Mouse (Mus musculus): Measurements from ENCODE around the gene Gdf3. TPM values are rescaled to one million over a fixed set of nuclear protein-coding genes. Genes with fewer than 3 reads are reported as not detected.
"Not testable (repeated sequence)": the region's sequence is repeated elsewhere in the genome, so short reads cannot be mapped to it uniquely, and the experiment has no call there.

The Gdf3 gene
- total RNA-seq (2018; cell fraction: chromatin; rRNA removed): 10 to 100 TPM in 2 of 26 experiments, 1 to 10 TPM in 24; 1.8 to 12.0 (median 4.9) TPM
- total RNA-seq (2018; cell fraction: cytosol; rRNA removed): 10 to 100 TPM; 10.5 to 25.7 (median 18.3) TPM
- 10 to 100 TPM in 25 of 26 experiments, 1 to 10 TPM in 1; 5.4 to 27.0 (median 20.6) TPM for total RNA-seq (2018; cell fraction: nucleus; rRNA removed)
- polyA plus RNA-seq (2018): 23.1 to 29.1 TPM (median 26.4 TPM) in 3 replicates

DNA sequence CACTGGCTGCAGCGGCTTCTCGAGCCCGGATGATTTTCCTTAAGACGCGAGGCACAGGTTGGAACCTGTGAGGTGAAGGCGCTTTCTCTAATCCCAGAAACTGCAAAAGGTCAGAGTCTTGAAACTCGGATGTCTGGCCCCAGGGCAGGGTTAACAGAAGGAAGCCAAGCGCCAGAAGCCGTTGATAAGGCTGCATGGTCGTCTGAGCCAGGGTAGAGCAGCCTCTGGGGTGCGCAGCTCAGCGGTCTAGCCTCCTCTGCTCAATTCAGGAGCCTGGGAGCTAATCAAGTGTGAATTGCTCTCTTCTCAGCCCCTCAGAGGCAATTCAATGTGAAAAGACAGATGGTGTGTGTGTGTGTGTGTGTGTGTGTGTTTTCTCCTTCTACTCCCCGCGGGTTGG, at the start of gene Gdf3:
Gene Gdf3, minus strand, starts transcription at position 317 of the 400 bp plus-strand sequence.
- Histone ChIP-seq H3K27ac (peak within 1 kb of the TSS; percentile 10; the same call in 1 of the 2 replicates), H3K36me3 (ENCODE audit: inconsistent target) (no peaks in the 10 kb centered on the region), H3K79me2 (ENCODE audit: inconsistent target) (no peaks in the 10 kb centered on the region), H3K4me3 (ENCODE audit: inconsistent target) (no peak within 1 kb of the TSS)
- WGBS (ENCODE audit: missing documents): 76% methylated on average over 13 of the region's 14 CpGs

DNA sequence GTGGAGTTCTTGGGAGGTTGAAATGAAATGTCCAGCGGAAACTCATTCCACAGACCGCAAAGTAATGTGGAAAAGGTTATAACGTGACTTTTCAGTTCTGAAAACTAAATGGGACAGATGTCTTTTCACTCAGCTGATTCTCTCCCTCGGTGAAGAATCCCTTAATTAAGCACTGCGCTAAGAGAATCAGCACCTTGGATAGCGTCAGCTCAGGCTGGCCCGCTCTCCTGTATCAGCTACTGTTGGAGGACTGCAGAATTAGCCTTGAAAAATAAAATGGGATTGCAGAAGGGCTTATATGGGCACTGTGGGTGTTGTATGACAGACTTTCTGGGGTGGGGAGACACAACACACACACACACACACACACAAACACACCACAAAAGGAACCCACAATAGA, 49.7 kb upstream of the Gdf3 start:
- no peak overlapping the region for H3K4me3 ChIP-seq (ENCODE audit: inconsistent target)
- no peak overlapping the region for H3K27ac ChIP-seq
- H3K36me3 ChIP-seq (ENCODE audit: inconsistent target): no peaks in the 10 kb centered on the region
- H3K79me2 ChIP-seq (ENCODE audit: inconsistent target): no peaks in the 10 kb centered on the region
- WGBS (ENCODE audit: missing documents): 31% methylated on average over 7 of the region's 7 CpGs

DNA sequence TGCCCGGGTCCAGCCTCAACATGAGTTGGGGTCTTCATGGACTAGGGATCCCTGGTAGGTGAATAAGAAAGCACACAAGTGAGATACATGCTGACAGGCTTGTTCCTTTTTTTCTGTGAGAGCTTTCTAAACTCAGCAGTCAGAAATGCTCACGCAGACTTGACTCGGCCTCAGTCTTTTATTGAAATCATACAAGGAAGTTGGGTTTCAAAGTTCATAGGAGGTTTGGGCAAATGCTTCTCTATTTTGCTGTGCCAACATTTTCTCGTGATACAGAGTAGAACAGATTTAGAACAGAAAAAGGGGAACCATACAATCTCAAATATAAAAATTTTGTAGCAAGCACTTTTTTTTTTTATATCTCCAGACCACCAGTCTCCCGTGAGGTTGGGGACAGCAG, 47.7 kb upstream of the Gdf3 start:
- Histone ChIP-seq H3K4me3 (ENCODE audit: inconsistent target) (no peak overlapping the region), H3K27ac (peak overlapping the region; percentile 100), H3K79me2 (ENCODE audit: inconsistent target) (no peaks in the 10 kb centered on the region; the same call in 1 of the 2 replicates), H3K36me3 (ENCODE audit: inconsistent target) (no peaks in the 10 kb centered on the region)
- 15% methylated on average over 5 of the region's 5 CpGs for WGBS (ENCODE audit: missing documents)

DNA sequence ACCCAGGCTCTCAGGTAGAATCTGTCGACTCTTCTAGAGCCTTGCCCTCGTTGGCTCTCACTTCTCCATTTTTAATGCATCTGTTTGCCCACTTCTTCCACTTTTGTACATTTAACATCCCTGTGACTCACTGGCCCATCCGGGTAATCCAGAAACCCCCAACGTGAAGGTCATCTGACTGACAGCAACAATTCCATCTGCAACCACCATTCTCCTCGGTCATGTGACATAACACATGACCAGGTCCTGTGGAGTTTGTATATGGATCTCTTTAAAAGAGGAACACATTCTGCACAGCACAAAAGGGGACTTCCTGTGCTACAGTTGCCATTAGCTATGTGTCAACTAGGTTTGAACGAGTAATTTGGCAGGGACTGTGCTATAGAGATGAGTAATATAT, 44.4 kb upstream of the Gdf3 start:
- peaks cover 11% of the 10 kb centered on the region; the same call in 1 of the 2 replicates for H3K79me2 ChIP-seq (ENCODE audit: inconsistent target)
- no peak overlapping the region for H3K4me3 ChIP-seq (ENCODE audit: inconsistent target)
- peak overlapping the region; percentile 100 for H3K27ac ChIP-seq
- WGBS (ENCODE audit: missing documents): 4% methylated on average over 6 of the region's 6 CpGs
- H3K36me3 ChIP-seq (ENCODE audit: inconsistent target): no peaks in the 10 kb centered on the region

DNA sequence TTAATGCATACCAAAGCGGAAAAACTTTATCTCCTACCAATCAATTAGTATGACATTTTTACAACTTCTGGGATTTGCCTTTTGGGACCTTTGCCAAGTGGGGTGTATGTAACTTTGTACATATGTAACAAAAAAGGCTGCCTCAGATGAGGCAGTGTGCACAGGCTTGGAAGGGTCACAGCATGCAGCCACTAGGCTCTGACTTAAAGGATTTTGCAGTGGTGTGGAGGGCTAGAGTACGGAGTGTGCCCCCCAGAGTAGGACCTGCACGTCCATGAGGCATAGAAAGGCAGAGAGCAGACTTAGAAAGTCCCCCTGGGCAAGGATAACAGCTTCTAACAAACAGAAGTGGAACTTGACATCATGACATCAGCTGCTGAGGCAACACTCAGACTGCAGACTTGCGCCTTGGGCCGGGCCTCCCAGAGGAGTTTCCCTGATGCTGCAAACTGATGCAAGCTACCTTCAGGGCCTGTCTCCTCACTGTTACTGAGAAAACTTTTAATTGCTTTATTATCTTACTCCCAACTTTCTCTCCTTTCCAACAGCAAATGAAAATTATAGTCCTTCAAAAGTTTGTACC, 40.6 kb upstream of the Gdf3 start:
- WGBS (ENCODE audit: missing documents): 40% methylated on average over 5 of the region's 5 CpGs
- Histone ChIP-seq H3K36me3 (ENCODE audit: inconsistent target) (no peaks in the 10 kb centered on the region), H3K27ac (peak overlapping the region; percentile 100)

DNA sequence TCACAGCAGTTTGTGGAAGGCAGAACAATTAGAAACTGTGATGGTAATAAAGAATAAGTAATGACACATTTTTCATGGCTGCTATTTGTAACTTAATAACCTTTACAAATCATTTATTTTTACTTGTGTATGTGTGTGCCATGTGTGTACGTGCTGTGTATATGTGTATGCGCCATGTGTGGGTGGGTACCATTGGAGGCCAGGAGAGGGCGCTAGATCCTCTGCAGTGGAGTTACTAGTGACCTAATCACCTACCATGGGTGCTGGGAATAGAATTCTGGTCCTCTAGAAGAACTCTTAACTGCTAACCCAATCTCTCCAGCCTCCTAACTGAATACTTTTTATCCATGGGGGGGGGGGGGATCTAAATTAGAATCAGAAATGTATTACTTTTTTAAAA, 40.0 kb upstream of the Gdf3 start:
- WGBS (ENCODE audit: missing documents): 89% methylated on average over 3 of the region's 3 CpGs
- Histone ChIP-seq H3K79me2 (ENCODE audit: inconsistent target) (peaks cover 11% of the 10 kb centered on the region; the same call in 1 of the 2 replicates), H3K27ac (peak overlapping the region; percentile 100), H3K4me3 (ENCODE audit: inconsistent target) (no peak overlapping the region), H3K36me3 (ENCODE audit: inconsistent target) (no peaks in the 10 kb centered on the region)

More for the DNA sequence above, 40.6 kb upstream of the Gdf3 start:
- H3K79me2 ChIP-seq (ENCODE audit: inconsistent target): peaks cover 11% of the 10 kb centered on the region; the same call in 1 of the 2 replicates
- H3K4me3 ChIP-seq (ENCODE audit: inconsistent target): no peak overlapping the region

DNA sequence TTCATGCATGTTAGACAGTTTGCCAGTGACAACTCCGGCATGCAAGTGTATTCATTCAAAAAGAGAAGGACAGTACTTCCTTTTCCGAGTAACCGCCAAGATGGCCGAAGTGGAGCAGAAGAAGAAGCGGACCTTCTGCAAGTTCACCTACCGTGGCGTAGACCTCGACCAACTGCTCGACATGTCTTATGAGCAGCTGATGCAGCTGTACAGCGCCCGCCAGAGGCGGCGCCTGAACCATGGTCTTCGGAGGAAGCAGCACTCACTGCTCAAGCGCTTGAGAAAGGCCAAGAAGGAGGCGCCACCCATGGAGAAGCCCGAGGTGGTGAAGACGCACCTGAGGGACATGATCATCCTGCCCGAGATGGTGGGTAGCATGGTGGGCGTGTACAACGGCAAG, 34.3 kb upstream of the Gdf3 start:
- not testable (repeated sequence) for H3K79me2 ChIP-seq (ENCODE audit: inconsistent target); H3K4me3 ChIP-seq (ENCODE audit: inconsistent target); H3K27ac ChIP-seq; H3K36me3 ChIP-seq (ENCODE audit: inconsistent target)
- 98% methylated on average over 8 of the region's 21 CpGs for WGBS (ENCODE audit: missing documents)

DNA sequence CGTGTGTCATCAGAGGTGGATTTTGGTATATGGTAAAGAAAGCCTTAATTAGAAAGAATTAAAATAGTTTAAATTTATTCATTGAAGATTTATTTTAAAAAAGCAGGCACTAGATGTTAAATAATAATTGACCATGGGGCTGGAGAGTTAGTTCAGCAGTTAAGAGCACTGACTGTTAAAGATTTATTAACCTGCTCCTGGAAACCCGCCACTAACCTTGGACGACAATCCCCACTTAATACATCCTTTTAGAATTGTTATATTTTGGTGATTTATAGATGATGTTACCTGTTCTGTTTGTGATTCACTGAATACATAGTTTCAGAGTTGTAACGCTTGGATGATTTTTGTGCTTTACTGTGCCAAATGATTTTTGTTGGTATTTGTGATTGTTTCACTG, 27.7 kb upstream of the Gdf3 start:
- Histone ChIP-seq H3K27ac (peak overlapping the region; percentile 98), H3K79me2 (ENCODE audit: inconsistent target) (peaks cover 11% of the 10 kb centered on the region; the same call in 1 of the 2 replicates)
- not testable (repeated sequence) for H3K36me3 ChIP-seq (ENCODE audit: inconsistent target); H3K4me3 ChIP-seq (ENCODE audit: inconsistent target)
- WGBS (ENCODE audit: missing documents): 96% methylated on average over 4 of the region's 4 CpGs

DNA sequence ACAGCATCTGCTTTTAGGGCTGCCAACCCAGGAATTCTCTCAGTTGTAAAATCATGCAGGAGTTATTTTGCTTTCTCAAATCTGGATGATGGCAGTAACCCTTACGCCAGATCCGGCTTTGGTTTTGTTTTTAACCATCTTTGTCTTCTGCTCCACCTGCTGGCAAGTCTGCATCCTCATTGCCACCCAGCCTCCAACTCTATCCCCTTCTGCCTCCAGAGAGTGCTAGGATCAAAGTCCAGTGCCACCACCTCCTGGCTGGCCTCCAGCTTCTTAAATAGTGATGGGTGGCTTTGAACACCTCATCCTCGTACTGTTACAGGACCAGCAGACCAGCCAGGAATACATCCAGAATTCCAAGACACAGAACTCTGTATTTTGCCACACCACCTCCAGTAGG, 26.8 kb upstream of the Gdf3 start:
- no peaks in the 10 kb centered on the region for H3K36me3 ChIP-seq (ENCODE audit: inconsistent target)
- H3K27ac ChIP-seq: peak overlapping the region; percentile 98
- 79% methylated on average over 3 of the region's 3 CpGs for WGBS (ENCODE audit: missing documents)
- H3K4me3 ChIP-seq (ENCODE audit: inconsistent target): no peak overlapping the region
- peaks cover 11% of the 10 kb centered on the region; the same call in 1 of the 2 replicates for H3K79me2 ChIP-seq (ENCODE audit: inconsistent target)

DNA sequence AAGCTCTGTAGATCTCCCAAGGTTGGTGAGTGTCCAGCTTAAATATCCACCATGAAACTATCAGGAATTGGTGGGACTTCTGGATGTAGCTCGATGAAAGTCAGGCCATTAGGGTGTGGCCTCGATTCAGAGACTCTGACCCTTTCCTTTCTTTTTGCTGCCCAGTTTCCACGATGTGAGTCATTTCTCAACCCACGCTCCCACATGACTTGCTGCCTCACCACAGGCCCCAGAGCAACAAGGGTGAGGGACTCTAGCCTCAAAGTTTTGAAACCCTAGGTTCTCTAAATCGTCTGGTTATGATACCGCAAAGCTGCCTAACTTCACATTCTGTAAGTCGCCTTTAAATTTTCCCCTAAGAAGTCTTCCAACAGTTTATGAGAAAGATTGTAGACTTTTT, 25.4 kb upstream of the Gdf3 start:
- no peaks in the 10 kb centered on the region for H3K36me3 ChIP-seq (ENCODE audit: inconsistent target)
- peak overlapping the region; percentile 98 for H3K27ac ChIP-seq
- WGBS (ENCODE audit: missing documents): 0% methylated on average over 7 of the region's 7 CpGs
- H3K79me2 ChIP-seq (ENCODE audit: inconsistent target): peaks cover 11% of the 10 kb centered on the region; the same call in 1 of the 2 replicates
- no peak overlapping the region; the same call in 1 of the 2 replicates for H3K4me3 ChIP-seq (ENCODE audit: inconsistent target)

DNA sequence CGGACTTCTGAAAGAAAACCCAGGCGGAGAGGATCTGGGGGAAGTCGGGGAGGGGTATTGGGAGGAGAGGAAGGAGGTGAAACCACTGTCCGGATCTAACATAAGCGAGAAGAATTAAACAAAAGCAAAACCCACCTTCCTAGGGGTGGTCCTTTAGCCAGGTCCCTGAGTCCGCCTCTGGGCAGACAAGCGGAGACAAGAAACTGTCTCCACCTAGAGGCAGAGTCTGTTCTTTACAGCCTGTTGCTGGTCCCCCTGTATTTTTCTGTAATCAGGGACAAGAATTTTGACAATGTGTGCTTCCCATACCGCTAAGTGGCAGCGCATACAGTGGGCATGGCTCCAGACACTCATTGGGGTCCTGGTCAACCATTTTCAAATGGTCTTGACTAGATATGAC, 23.5 kb upstream of the Gdf3 start:
- Histone ChIP-seq H3K36me3 (ENCODE audit: inconsistent target) (no peaks in the 10 kb centered on the region), H3K79me2 (ENCODE audit: inconsistent target) (peaks cover 11% of the 10 kb centered on the region; the same call in 1 of the 2 replicates), H3K4me3 (ENCODE audit: inconsistent target) (no peak overlapping the region), H3K27ac (peak overlapping the region; percentile 98)
- 43% methylated on average over 9 of the region's 9 CpGs for WGBS (ENCODE audit: missing documents)

DNA sequence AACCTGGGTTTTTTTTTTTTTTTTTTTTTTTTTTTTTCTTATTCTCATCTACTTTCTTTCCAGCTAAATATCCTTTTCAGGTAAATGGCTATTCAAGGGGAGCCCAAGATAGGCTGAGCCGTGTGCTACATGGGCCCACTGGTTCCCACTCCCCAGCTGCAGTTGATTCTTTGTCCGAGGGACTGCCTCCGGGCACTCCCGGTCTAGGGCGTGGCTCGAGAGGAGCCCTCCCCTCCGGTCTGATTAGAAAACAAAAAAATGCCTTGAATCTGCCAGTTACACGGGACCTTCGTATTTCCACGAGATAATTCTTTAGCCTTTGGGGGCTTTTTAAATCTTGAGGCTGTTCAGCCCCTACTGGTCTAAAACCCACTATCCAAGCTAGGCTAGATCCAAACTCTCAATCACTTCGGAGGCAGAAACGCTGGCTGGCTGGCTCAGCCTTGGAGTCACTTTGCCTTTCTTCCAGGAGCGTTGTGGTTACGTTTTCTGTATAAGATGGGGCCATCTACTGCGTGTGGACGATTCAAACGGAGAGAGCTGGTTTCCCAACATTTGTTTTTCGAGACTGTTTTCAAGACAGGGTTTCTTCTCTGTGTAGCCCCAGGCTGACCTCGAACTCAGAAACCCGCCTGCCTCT, 17.7 kb upstream of the Gdf3 start:
- Histone ChIP-seq H3K36me3 (ENCODE audit: inconsistent target) (no peaks in the 10 kb centered on the region), H3K79me2 (ENCODE audit: inconsistent target) (no peaks in the 10 kb centered on the region), H3K27ac (peak overlapping the region; percentile 48), H3K4me3 (ENCODE audit: inconsistent target) (peak overlapping the region; percentile 22; the same call in 1 of the 2 replicates)
- WGBS (ENCODE audit: missing documents): 42% methylated on average over 20 of the region's 20 CpGs

DNA sequence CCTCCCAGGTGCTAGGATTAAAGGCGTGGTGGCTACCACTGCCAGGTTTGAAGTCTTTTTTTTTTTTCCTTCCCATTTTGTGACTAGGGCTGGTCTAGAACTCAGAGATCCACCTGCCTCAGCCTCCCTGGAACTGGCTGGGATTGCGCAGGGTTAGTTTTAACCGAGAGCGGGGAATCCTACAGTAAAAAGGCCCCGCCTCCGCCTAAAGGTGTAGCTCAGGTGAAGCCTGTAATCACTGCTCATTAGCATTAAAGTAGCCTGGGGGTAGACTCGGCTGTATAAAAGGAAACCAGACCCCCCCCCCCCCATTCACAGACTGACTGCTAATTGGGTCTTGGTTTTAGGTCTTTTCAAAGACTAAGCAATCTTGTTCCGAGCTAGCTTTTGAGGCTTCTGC, 16.2 kb upstream of the Gdf3 start, which contains the start of gene Dppa3:
Gene Dppa3, plus strand, starts transcription at position 301 of the 400 bp plus-strand sequence.
- H3K36me3 ChIP-seq (ENCODE audit: inconsistent target): no peaks in the 10 kb centered on the region
- no peak within 1 kb of the TSS; the same call in 1 of the 2 replicates for H3K4me3 ChIP-seq (ENCODE audit: inconsistent target)
- no peaks in the 10 kb centered on the region for H3K79me2 ChIP-seq (ENCODE audit: inconsistent target)
- WGBS (ENCODE audit: missing documents): 88% methylated on average over 7 of the region's 8 CpGs
- H3K27ac ChIP-seq: 0 out of 2 replicates have a peak within 1 kb of the TSS, but pooled peaks have one; percentile 48

DNA sequence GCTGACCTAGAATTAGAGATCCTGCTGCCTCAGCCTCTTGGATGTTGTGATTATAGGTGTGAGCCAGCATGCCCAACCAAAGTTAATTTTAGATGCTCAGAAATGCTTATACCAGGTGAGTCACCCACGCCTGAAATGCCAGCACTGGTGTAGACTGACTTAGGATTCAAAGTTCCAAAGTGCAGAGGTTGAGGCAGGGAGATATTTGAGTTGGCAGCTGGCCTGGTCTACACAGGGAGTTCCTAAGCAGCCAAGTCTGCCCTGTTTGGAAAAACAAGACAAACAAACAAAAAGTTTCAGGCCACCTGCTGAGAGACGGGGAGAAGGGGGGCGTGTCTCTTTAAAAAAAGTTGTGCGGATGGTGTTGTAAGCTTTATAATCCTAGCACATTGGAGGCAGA, 15.3 kb upstream of the Gdf3 start:
- H3K79me2 ChIP-seq (ENCODE audit: inconsistent target): no peaks in the 10 kb centered on the region
- no peak overlapping the region for H3K4me3 ChIP-seq (ENCODE audit: inconsistent target)
- WGBS (ENCODE audit: missing documents): 97% methylated on average over 4 of the region's 4 CpGs
- no peaks in the 10 kb centered on the region for H3K36me3 ChIP-seq (ENCODE audit: inconsistent target)
- H3K27ac ChIP-seq: no peak overlapping the region

DNA sequence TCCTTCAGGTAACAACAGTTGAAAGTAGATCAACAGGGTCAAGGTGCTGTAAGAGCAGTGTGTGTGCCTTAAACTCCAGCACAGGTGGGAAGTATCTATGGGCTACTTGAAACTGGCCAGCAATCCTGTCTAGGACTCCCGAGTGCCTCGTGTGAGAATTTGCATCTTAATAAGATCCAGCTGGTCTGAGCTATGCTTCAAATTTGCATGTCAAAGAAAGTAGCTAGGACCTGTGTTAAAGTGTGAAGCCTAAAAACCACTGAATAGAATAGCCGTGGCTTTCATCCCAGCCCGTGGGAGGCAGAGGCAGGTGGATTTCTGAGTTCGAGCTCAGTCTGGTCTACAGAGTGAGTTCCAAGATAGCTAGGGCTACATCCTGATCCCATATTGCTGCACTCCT, 14.6 kb upstream of the Gdf3 start:
- H3K36me3 ChIP-seq (ENCODE audit: inconsistent target): no peaks in the 10 kb centered on the region
- H3K4me3 ChIP-seq (ENCODE audit: inconsistent target): no peak overlapping the region
- no peaks in the 10 kb centered on the region for H3K79me2 ChIP-seq (ENCODE audit: inconsistent target)
- no peak overlapping the region for H3K27ac ChIP-seq
- 78% methylated on average over 5 of the region's 5 CpGs for WGBS (ENCODE audit: missing documents)

Data from macrophage (primary cell).